Mouse (Mus musculus) kidney, adult 2 months (tissue): ENCODE measurements around the gene Pkig. TPM values are rescaled to one million over a fixed set of nuclear protein-coding genes. Genes with fewer than 3 reads are reported as not detected.
"Not testable (repeated sequence)": the region's sequence is repeated elsewhere in the genome, so short reads cannot be mapped to it uniquely, and the experiment has no call there.

Source experiments
- DNase-seq: peaks from one replicate; pipeline ENCODE4 v3.0.0; 2021
- H3K27ac ChIP-seq: fragments of 200-500 bp; 2 replicates; pipeline ENCODE4 v1.5.1; 2012; ENCODE audit warnings: low read depth, low read length, control low read depth, inconsistent platforms; ENCODE audit not compliant: insufficient read depth
- H3K27me3 ChIP-seq: fragments of 200-500 bp; replicated peaks from 2 replicates; pipeline ENCODE4 v1.6.1; 2012; ENCODE audit warnings: mild to moderate bottlenecking, moderate library complexity, low read length, inconsistent platforms; ENCODE audit not compliant: control insufficient read depth, insufficient read depth
- H3K36me3 ChIP-seq: fragments of 200-500 bp; 2 replicates; pipeline ENCODE4 v1.6.1; 2012; ENCODE audit warnings: mild to moderate bottlenecking, moderate library complexity, low read length, inconsistent platforms; ENCODE audit not compliant: control insufficient read depth, insufficient read depth
- H3K4me1 ChIP-seq: fragments of 200-500 bp; 2 replicates; pipeline ENCODE4 v1.6.1; 2011; ENCODE audit warnings: low read length; ENCODE audit not compliant: control insufficient read depth, insufficient read depth
- H3K4me3 ChIP-seq: fragments of 200-500 bp; 2 replicates; pipeline ENCODE4 v1.5.1; 2011; ENCODE audit warnings: mild to moderate bottlenecking, low read depth, low read length, control low read depth; ENCODE audit not compliant: insufficient read depth
- CTCF ChIP-seq: fragments of 200-500 bp; conservative IDR thresholded peaks from 2 replicates; pipeline ENCODE4 v1.5.1; 2011; ENCODE audit warnings: low read depth, mild to moderate bottlenecking, control low read depth, low read length, moderate library complexity, mixed read lengths; ENCODE audit not compliant: insufficient read depth, insufficient read length
- POLR2A ChIP-seq: fragments of 200-500 bp; IDR thresholded peaks from one replicate; pipeline ENCODE4 v1.6.1; 2011; ENCODE audit warnings: low read depth, low read length, control low read depth
- WGBS: fragments of 180-500 bp; shearing (Covaris S2); methylation state at CpG from one replicate; pipeline ENCODE4 v1.1.7; 2018; 5-methylcytosine and 5-hydroxymethylcytosine counted together
- polyA plus RNA-seq: library from polyadenylated mRNA; depleted of rRNA; stranded (reverse); fragments of >200 nt; gene quantifications from 2 replicates; pipeline ENCODE4 v1.2.3, GENCODE M21; 2012

Gene Pkig
- polyA plus RNA-seq, 1 experiment: 107 TPM

DNA sequence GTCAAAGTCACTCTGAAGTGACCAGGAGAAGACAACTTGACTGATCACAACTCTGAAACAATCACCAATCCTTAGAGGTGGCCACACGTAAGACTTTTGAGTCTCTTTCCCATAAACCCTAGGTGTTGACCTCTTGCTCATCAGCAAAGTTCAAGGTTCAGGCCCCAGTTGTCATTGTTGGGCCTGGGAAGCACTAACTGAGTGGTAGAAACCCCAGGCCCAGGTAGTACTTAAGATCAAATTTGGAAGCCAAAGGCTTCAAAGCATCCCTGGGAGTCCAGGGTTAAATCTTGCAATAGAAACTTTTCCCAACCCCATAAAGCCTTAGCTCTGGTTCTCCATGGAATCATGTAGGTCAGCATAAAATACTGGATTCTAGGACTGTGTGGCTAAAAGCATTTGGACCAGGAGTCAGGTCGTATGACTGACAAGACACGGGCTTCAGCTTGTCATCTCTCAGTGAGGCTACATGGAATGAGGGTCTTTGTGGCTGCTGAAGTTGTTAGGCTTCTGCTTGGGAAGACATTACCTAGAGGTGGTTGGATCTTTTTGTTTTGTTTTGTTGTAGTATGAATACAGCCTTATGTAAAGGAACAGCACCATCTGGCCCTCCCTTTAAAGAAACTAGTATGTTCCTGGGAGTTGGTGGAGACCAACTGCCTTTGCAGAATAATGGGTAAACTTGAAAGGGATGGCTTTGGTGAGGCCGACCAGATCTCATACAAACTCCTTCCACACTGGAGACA, 42.1 kb upstream of the Pkig start:
- no peak for DNase-seq
- peaks cover 12% of the 10 kb centered on the region for H3K36me3 ChIP-seq
- H3K27ac ChIP-seq: no peak overlapping the region
- H3K4me3 ChIP-seq: no peak overlapping the region
- no peaks in the 10 kb centered on the region for H3K4me1 ChIP-seq
- H3K27me3 ChIP-seq: no peaks in the 10 kb centered on the region
- 84% methylated on average over 4 of the region's 4 CpGs for WGBS
- no peak for TF ChIP-seq POLR2A
- no peak for TF ChIP-seq CTCF

DNA sequence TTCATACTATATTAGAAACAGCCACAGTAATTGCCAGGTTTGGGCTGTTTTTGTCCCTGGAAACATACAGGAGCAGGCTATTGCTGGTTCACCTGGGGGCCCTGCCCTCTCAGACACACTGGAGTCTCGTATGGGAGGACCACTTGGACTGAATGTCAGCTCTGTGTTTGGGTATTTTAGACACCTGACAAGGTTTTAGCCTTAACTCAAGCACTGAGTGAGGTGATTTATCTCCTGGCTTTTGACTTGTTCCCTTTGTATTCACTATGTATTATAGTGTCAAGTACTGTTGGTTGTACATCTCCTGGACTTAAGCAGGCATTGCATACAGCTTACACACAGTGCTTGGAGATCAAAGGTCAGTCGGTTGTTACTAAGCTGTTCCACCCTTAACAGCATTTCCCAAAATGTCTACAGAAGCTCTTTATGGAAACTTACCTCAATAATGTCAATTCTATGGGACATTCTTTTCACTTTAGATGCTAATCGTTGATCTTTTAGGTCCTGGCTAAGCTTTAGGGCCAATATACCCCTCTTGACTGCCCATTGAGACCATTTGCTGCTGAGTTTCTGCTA, 41.4 kb upstream of the Pkig start:
- H3K4me1 ChIP-seq: no peaks in the 10 kb centered on the region
- H3K4me3 ChIP-seq: no peak overlapping the region
- H3K27me3 ChIP-seq: no peaks in the 10 kb centered on the region
- TF ChIP-seq POLR2A: no peak
- TF ChIP-seq CTCF: no peak
- no peak for DNase-seq
- peaks cover 16% of the 10 kb centered on the region for H3K36me3 ChIP-seq
- no peak overlapping the region for H3K27ac ChIP-seq
- 76% methylated on average over 3 of the region's 3 CpGs for WGBS

DNA sequence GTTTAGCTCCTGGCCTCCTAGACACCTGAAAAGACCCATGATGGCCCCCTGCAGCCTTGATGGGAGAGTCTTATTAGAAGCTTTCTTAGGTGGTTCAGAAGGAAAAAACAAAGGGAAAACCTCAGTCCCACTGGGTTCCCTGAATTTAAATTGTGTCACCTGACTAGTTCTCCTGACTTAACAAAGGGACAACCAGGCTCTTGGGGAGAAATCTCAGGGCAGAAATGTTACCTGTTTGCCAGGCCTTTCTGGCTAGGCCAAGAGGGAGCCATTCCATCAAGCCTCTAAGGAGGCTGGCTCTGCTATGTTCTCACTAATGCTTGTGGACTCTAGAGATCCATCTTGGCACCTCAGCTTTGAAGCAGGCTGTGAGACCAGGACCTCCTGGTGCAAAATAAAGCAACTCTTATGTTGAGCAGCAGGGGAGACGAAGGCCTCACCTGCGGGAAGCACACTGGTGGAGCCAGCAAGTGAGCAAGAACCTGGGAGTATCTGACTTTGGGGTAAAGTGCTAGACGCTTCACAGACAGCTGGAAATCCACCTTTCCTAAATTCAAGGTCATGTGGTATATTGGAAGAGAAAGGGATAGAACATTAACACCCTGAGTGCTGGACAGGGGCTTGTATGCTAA, 40.8 kb upstream of the Pkig start:
- Histone ChIP-seq H3K27ac (no peak overlapping the region), H3K36me3 (peaks cover 16% of the 10 kb centered on the region), H3K4me3 (no peak overlapping the region), H3K4me1 (no peaks in the 10 kb centered on the region), H3K27me3 (no peaks in the 10 kb centered on the region)
- DNase-seq: no peak
- 87% methylated on average over 3 of the region's 3 CpGs for WGBS
- TF ChIP-seq POLR2A (no peak), CTCF (no peak)

GRCm38 (mm10) chr2:163617874-163618273, 40.3 kb upstream of the Pkig start:
- DNase-seq: no peak
- Histone ChIP-seq H3K27ac (no peak overlapping the region), H3K4me1 (no peaks in the 10 kb centered on the region), H3K4me3 (no peak overlapping the region), H3K36me3 (peaks cover 16% of the 10 kb centered on the region), H3K27me3 (no peaks in the 10 kb centered on the region)
- 95% methylated on average over 4 of the region's 4 CpGs for WGBS
- TF ChIP-seq CTCF (no peak), POLR2A (no peak)

GRCm38 (mm10) chr2:163620451-163620850, 37.7 kb upstream of the Pkig start:
- no peaks in the 10 kb centered on the region for H3K27me3 ChIP-seq
- H3K27ac ChIP-seq: no peak overlapping the region
- WGBS: 83% methylated on average over 8 of the region's 8 CpGs
- H3K4me1 ChIP-seq: no peaks in the 10 kb centered on the region
- TF ChIP-seq CTCF: no peak
- no peak for TF ChIP-seq POLR2A
- no peak for DNase-seq
- no peak overlapping the region for H3K4me3 ChIP-seq
- H3K36me3 ChIP-seq: peaks cover 23% of the 10 kb centered on the region

DNA sequence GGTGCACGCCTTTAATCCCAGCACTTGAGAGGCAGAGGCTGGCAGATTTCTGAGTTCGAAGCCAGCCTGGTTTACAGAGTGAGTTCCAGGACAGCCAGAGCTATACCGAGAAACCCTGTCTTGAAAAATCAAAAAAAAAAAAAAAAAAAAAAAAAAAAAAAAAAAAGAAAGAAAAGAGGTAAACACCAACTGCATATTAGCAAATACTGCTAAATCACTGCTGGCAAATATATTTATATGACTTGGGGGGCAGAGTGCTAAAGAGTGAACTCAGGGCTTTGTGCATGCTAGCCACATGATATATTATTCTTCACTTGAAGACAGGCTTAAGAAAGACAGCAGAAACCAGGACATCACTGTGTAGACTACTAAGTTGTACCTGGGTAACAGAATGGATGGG, 36.8 kb upstream of the Pkig start:
- 92% methylated on average over 3 of the region's 3 CpGs for WGBS
- peaks cover 28% of the 10 kb centered on the region for H3K36me3 ChIP-seq
- not testable (repeated sequence) for DNase-seq, H3K27ac ChIP-seq, H3K4me1 ChIP-seq, H3K4me3 ChIP-seq, H3K27me3 ChIP-seq

DNA sequence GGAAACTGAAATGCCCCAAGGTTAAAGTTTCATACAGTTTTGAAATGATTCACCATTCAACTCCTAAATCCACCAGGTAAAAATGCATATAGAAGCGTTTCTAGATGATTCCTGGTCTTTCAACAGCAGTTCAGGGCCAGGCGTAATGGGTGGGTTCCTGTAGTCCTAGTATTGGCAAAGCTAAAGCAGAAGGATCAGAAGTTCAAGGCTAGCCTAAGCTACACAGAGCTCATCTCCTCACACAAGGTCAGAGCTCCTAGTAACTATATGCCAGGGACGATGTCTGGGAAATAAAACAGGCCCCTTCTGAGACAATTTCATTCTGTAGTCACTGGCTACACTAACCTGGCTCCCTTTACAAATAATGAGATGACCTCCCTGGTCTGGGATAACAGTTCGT, 27.0 kb upstream of the Pkig start:
- Histone ChIP-seq H3K27ac (no peak overlapping the region), H3K4me1 (no peaks in the 10 kb centered on the region), H3K36me3 (peaks cover 38% of the 10 kb centered on the region), H3K27me3 (no peaks in the 10 kb centered on the region), H3K4me3 (no peak overlapping the region)
- no peak for DNase-seq
- WGBS: 90% methylated on average over 4 of the region's 4 CpGs
- TF ChIP-seq CTCF: no peak
- TF ChIP-seq POLR2A: no peak
